Mouse (Mus musculus) stomach, embryonic 14.5 days (tissue): ENCODE results near the gene C87436. TPM values are rescaled to one million over a fixed set of nuclear protein-coding genes. Genes with fewer than 3 reads are reported as not detected.

Experiments used
- ATAC-seq: fragments of 200-750 bp; cut with Nextera tagmentation; 2 replicates; pipeline ENCODE4 v1.8.0; 2017; ENCODE audit warnings: low read depth, moderate TSS enrichment; ENCODE audit not compliant: insufficient number of reproducible peaks, insufficient read depth, low FRiP score
- H3K27ac ChIP-seq: fragments of 300-500 bp; sonication (generic); 2 replicates; pipeline ENCODE4 v1.5.1; 2014; ENCODE audit warnings: mild to moderate bottlenecking, low read length, moderate library complexity, mixed read lengths
- H3K27me3 ChIP-seq: fragments of 300-500 bp; sonication (generic); 2 replicates; pipeline ENCODE4 v1.6.1; 2014; ENCODE audit warnings: low read length, control low read depth, mixed read lengths; ENCODE audit not compliant: control insufficient read depth, insufficient read depth
- H3K36me3 ChIP-seq: fragments of 300-500 bp; sonication (generic); 2 replicates; pipeline ENCODE4 v1.6.1; 2014; ENCODE audit warnings: mild to moderate bottlenecking, control low read depth, low read length, moderate library complexity, mixed read lengths; ENCODE audit not compliant: control insufficient read depth, insufficient read depth
- H3K4me1 ChIP-seq: fragments of 300-500 bp; sonication (generic); 2 replicates; pipeline ENCODE4 v1.6.1; 2014; ENCODE audit warnings: low read length, control low read depth, mixed read lengths; ENCODE audit not compliant: control insufficient read depth, insufficient read depth
- H3K4me2 ChIP-seq: fragments of 300-500 bp; sonication (generic); replicated peaks from 2 replicates; pipeline ENCODE4 v1.6.1; 2014; ENCODE audit warnings: low read depth, low read length, control low read depth
- H3K4me3 ChIP-seq: fragments of 300-500 bp; sonication (generic); 2 replicates; pipeline ENCODE4 v1.5.1; 2014; ENCODE audit warnings: low read depth, low read length, control low read depth
- H3K9ac ChIP-seq: fragments of 300-500 bp; sonication (generic); replicated peaks from 2 replicates; pipeline ENCODE4 v1.6.1; 2014; ENCODE audit warnings: low read depth, mild to moderate bottlenecking, control low read depth, low read length, moderate library complexity, mixed read lengths
- H3K9me3 ChIP-seq: fragments of 300-500 bp; sonication (generic); 2 replicates; pipeline ENCODE4 v1.6.1; 2016; ENCODE audit warnings: low read depth, low read length, control low read depth; ENCODE audit not compliant: control insufficient read depth
- WGBS: fragments of 180-500 bp; shearing (Covaris S2); extraction: QIAGEN DNeasy Blood & Tissue Kit; methylation state at CpG from one replicate; pipeline ENCODE4 v1.1.7; 2014; 5-methylcytosine and 5-hydroxymethylcytosine counted together
- polyA plus RNA-seq: library from polyadenylated mRNA; unstranded; fragments of >200 nt; fragmentation: Nextera tagmentation; extraction: Ambion mirVana; gene quantifications from 2 replicates; pipeline ENCODE4 v1.2.1, GENCODE M21; 2014

C87436 gene
- polyA plus RNA-seq: 26.3 and 26.8 TPM in 2 replicates

GRCm38 (mm10) chr6:86438272-86439118 is at the start of gene C87436:
C87436 (plus strand) TSS chr6:86438374.
- no peaks in the 10 kb centered on the region for H3K9me3 ChIP-seq
- peak within 1 kb of the TSS; percentile 66 for H3K4me3 ChIP-seq
- ATAC-seq: peak; percentile 91
- no peaks in the 10 kb centered on the region for H3K27me3 ChIP-seq
- peaks cover 20% of the 10 kb centered on the region for H3K36me3 ChIP-seq
- H3K27ac ChIP-seq: peak within 1 kb of the TSS; percentile 96
- peak within 1 kb of the TSS; percentile 61 for H3K4me2 ChIP-seq
- peaks cover 6% of the 10 kb centered on the region; the same call in 1 of the 2 replicates for H3K4me1 ChIP-seq
- WGBS: under 1% methylated on average over 59 of the region's 59 CpGs
- peak within 1 kb of the TSS; percentile 49 for H3K9ac ChIP-seq

GRCm38 (mm10) chr6:86388461-86388860 is 49.7 kb upstream of the C87436 start:
- no peaks in the 10 kb centered on the region for H3K4me1 ChIP-seq
- H3K4me2 ChIP-seq: no peak overlapping the region
- ATAC-seq: no peak
- H3K9ac ChIP-seq: no peak overlapping the region
- H3K36me3 ChIP-seq: peaks cover 56% of the 10 kb centered on the region
- H3K27me3 ChIP-seq: no peaks in the 10 kb centered on the region
- no peak overlapping the region for H3K27ac ChIP-seq
- 69% methylated on average over 18 of the region's 18 CpGs for WGBS
- no peaks in the 10 kb centered on the region for H3K9me3 ChIP-seq
- no peak overlapping the region for H3K4me3 ChIP-seq

- Histone ChIP-seq H3K27me3 (no peaks in the 10 kb centered on the region), H3K27ac (no peak overlapping the region), H3K9ac (no peak overlapping the region), H3K4me1 (peaks cover 14% of the 10 kb centered on the region; the same call in 1 of the 2 replicates), H3K4me3 (no peak overlapping the region), H3K36me3 (peaks cover 56% of the 10 kb centered on the region), H3K9me3 (no peaks in the 10 kb centered on the region), H3K4me2 (no peak overlapping the region)
- 92% methylated on average over 5 of the region's 5 CpGs for WGBS
- ATAC-seq: no peak
Measured at GRCm38 (mm10) chr6:86391326-86391725, 46.8 kb upstream of the C87436 start.

DNA sequence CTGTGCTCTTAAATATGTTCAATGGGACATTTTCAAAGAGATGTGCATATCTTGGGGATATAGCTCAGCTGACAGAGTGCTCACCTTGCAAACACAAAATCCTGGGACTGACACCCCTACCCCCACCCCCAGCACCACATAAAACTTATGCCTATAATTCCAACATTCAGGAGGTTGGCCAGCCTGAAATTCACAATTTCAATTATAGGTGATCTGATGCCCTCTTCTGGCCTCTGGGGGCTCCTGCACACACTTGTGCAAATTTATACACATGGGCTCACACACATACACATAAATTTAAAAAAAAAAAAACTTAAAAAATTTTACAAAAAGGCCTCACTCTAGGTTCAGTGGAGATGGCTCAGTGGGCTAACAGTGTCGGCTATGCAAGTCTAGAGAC is 45.0 kb upstream of the C87436 start:
- Histone ChIP-seq H3K36me3 (peaks cover 42% of the 10 kb centered on the region), H3K4me3 (no peak overlapping the region)

GRCm38 (mm10) chr6:86394078-86394720 is 44.0 kb upstream of the C87436 start:
- WGBS: 81% methylated on average over 17 of the region's 17 CpGs
- Histone ChIP-seq H3K9ac (no peak overlapping the region), H3K27ac (no peak overlapping the region), H3K27me3 (no peaks in the 10 kb centered on the region), H3K4me1 (peaks cover 20% of the 10 kb centered on the region; the same call in 1 of the 2 replicates), H3K9me3 (no peaks in the 10 kb centered on the region), H3K36me3 (peaks cover 31% of the 10 kb centered on the region), H3K4me2 (no peak overlapping the region), H3K4me3 (no peak overlapping the region)
- ATAC-seq: no peak

More for the DNA sequence above, 45.0 kb upstream of the C87436 start:
- no peak for ATAC-seq
- Histone ChIP-seq H3K4me2 (no peak overlapping the region), H3K4me1 (peaks cover 20% of the 10 kb centered on the region; the same call in 1 of the 2 replicates), H3K27me3 (no peaks in the 10 kb centered on the region), H3K9ac (no peak overlapping the region), H3K9me3 (no peaks in the 10 kb centered on the region), H3K27ac (no peak overlapping the region)
- WGBS: 100% methylated on average over 1 of the region's 1 CpGs

GRCm38 (mm10) chr6:86395021-86395420 is 43.2 kb upstream of the C87436 start:
- no peak overlapping the region for H3K27ac ChIP-seq
- peaks cover 20% of the 10 kb centered on the region; the same call in 1 of the 2 replicates for H3K4me1 ChIP-seq
- H3K9me3 ChIP-seq: no peaks in the 10 kb centered on the region
- peaks cover 26% of the 10 kb centered on the region for H3K36me3 ChIP-seq
- no peak overlapping the region for H3K4me3 ChIP-seq
- ATAC-seq: no peak
- H3K9ac ChIP-seq: no peak overlapping the region
- no peak overlapping the region for H3K4me2 ChIP-seq
- H3K27me3 ChIP-seq: no peaks in the 10 kb centered on the region
- 91% methylated on average over 9 of the region's 9 CpGs for WGBS

DNA sequence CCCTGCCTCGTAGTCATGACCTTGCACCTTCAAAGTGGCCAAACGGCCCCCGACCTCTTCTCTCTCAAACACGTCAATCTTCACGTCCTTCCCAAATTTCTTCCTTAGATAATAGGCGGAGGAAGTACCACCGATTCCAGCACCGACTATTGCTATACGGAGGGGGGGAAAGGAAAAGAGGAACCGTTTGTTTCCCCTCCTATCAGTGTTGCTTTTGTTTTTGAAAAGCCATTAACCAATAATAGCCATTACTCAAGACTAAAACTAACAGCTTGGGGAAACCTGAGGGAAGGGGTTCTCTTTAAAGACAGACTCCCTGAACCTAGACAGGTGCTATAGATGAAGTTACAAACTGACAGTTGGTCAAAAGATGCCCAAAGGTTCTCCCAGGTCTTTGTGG is 42.2 kb upstream of the C87436 start:
- peaks cover 18% of the 10 kb centered on the region; the same call in 1 of the 2 replicates for H3K36me3 ChIP-seq
- 20% methylated on average over 10 of the region's 10 CpGs for WGBS
- H3K27ac ChIP-seq: no peak overlapping the region; the same call in 1 of the 2 replicates
- H3K27me3 ChIP-seq: no peaks in the 10 kb centered on the region
- peak overlapping the region; percentile 82 for H3K4me3 ChIP-seq
- H3K9me3 ChIP-seq: no peaks in the 10 kb centered on the region
- ATAC-seq: no peak
- H3K4me2 ChIP-seq: peak overlapping the region; percentile 77
- peaks cover 20% of the 10 kb centered on the region; the same call in 1 of the 2 replicates for H3K4me1 ChIP-seq
- H3K9ac ChIP-seq: peak overlapping the region; percentile 73

- ATAC-seq: peak; percentile 93
- H3K27ac ChIP-seq: peak within 1 kb of the TSS; percentile 87
- no peaks in the 10 kb centered on the region for H3K27me3 ChIP-seq
- peak within 1 kb of the TSS; percentile 82 for H3K4me3 ChIP-seq
- WGBS: under 1% methylated on average over 51 of the region's 51 CpGs
- peak within 1 kb of the TSS; percentile 73 for H3K9ac ChIP-seq
- no peaks in the 10 kb centered on the region for H3K9me3 ChIP-seq
- peak within 1 kb of the TSS; percentile 77 for H3K4me2 ChIP-seq
- H3K36me3 ChIP-seq: peaks cover 10% of the 10 kb centered on the region; the same call in 1 of the 2 replicates
- H3K4me1 ChIP-seq: peaks cover 20% of the 10 kb centered on the region; the same call in 1 of the 2 replicates
Measured at GRCm38 (mm10) chr6:86396581-86397256, 41.5 kb upstream of the C87436 start, which contains the start of gene Pcyox1. Pcyox1 (minus strand) TSS chr6:86397154.
